Mouse (Mus musculus): Measurements from ENCODE around the gene Gnat1. TPM values are rescaled to one million over a fixed set of nuclear protein-coding genes. Genes with fewer than 3 reads are reported as not detected.
A peak's percentile ranks its signal among the peaks of the same experiment; 100 is the strongest.

The Gnat1 gene
- polyA plus RNA-seq, 1 experiment from 2014 or later: 2.6 TPM

DNA sequence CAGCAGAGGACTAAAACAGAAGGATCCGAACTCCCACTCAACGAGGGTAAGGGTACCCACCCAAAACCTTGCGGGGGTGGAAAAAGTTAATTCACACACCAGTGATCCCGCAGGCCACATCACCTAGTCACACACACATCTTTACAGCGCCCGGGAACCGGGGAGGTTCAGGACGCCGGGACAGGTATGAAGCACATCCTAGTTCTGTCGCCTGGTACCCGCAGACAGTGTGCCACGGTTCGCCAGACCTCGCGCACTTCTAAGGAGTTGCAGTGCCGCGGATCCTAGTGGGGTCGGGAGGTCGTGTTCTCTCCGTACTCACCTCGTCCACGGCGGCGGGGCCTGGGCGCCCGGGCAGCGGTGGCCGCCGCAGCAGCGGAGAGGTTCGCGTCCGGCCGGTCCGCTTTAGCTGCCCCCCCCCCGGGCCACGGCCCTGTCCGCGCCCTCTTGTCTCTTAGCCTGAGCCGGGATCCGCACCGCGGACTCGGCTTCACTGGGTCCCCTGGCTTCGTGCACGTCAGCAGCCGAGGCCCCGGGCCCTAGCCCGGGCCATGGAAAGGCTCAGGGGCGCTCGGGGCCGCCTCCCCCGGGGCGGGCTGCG lies 29.7 kb upstream of the Gnat1 start:
- 0% methylated on average over 52 of the region's 55 CpGs for WGBS
- no peaks in the 10 kb centered on the region for H3K9me3 ChIP-seq (replicated peaks)
- ATAC-seq (ENCODE audit: low FRiP score): no peak
- H3K9ac ChIP-seq: peak overlapping the region; percentile 94
- peaks cover 64% of the 10 kb centered on the region for H3K4me1 ChIP-seq
- peak overlapping the region; percentile 85 for H3K4me3 ChIP-seq
- peak overlapping the region; percentile 94 for H3K4me2 ChIP-seq (replicated peaks)
- peaks cover 11% of the 10 kb centered on the region for H3K36me3 ChIP-seq
- peaks cover 35% of the 10 kb centered on the region for H3K27me3 ChIP-seq
- peak overlapping the region; percentile 89 for H3K27ac ChIP-seq

GRCm38 (mm10) chr9:107708439-107709095 lies 29.1 kb upstream of the Gnat1 start:
- no peak for ATAC-seq (ENCODE audit: low FRiP score)
- H3K36me3 ChIP-seq: peaks cover 16% of the 10 kb centered on the region
- WGBS: 2% methylated on average over 21 of the region's 21 CpGs
- peak overlapping the region; percentile 85 for H3K4me3 ChIP-seq
- peak overlapping the region; percentile 89 for H3K27ac ChIP-seq
- H3K9ac ChIP-seq: peak overlapping the region; percentile 94
- H3K4me1 ChIP-seq: peaks cover 64% of the 10 kb centered on the region
- H3K4me2 ChIP-seq (replicated peaks): peak overlapping the region; percentile 94
- H3K27me3 ChIP-seq: peaks cover 35% of the 10 kb centered on the region
- no peaks in the 10 kb centered on the region for H3K9me3 ChIP-seq (replicated peaks)

- Histone ChIP-seq H3K36me3 (peaks cover 19% of the 10 kb centered on the region), H3K27me3 (peaks cover 37% of the 10 kb centered on the region), H3K4me3 (peak overlapping the region; percentile 85), H3K9me3 (replicated peaks) (no peaks in the 10 kb centered on the region), H3K4me2 (replicated peaks) (peak overlapping the region; percentile 94), H3K9ac (peak overlapping the region; percentile 94), H3K27ac (peak overlapping the region; percentile 89), H3K4me1 (peaks cover 69% of the 10 kb centered on the region)
- no peak for ATAC-seq (ENCODE audit: low FRiP score)
- WGBS: 2% methylated on average over 17 of the region's 17 CpGs
Measured at GRCm38 (mm10) chr9:107707701-107708438, 28.4 kb upstream of the Gnat1 start.

DNA sequence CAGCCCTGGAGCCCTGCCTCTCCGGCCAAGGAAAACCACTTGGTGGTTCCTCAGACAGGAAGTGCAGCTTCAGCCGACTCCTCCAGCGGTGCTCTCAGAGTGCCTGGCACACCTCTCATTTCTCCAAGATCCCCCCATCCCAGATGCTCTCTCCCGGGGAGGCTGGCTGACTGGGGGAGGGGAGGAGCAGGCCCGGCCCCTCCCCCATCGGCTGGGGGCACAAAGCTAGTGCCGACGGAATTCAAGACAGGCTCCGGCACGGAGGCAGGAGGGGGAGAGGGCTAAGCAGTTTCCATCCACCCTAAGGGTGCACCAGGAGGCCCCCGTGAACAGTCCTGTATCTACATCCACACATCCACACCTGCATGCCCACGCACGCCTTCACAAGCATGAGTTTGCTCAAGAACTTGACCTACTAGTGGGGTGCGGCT lies 27.3 kb upstream of the Gnat1 start:
- H3K36me3 ChIP-seq: peaks cover 24% of the 10 kb centered on the region
- H3K4me3 ChIP-seq: peak overlapping the region; percentile 85
- peaks cover 79% of the 10 kb centered on the region for H3K4me1 ChIP-seq
- no peaks in the 10 kb centered on the region for H3K9me3 ChIP-seq (replicated peaks)
- H3K9ac ChIP-seq: peak overlapping the region; percentile 94
- under 1% methylated on average over 14 of the region's 14 CpGs for WGBS
- no peak for ATAC-seq (ENCODE audit: low FRiP score)
- H3K27ac ChIP-seq: peak overlapping the region; percentile 89
- H3K27me3 ChIP-seq: peaks cover 39% of the 10 kb centered on the region
- H3K4me2 ChIP-seq (replicated peaks): peak overlapping the region; percentile 94

GRCm38 (mm10) chr9:107703337-107704122 lies 24.0 kb upstream of the Gnat1 start:
- Histone ChIP-seq H3K27ac (0 out of 2 replicates have a peak overlapping the region, but pooled peaks have one; percentile 26), H3K4me2 (replicated peaks) (no peak overlapping the region), H3K9ac (no peak overlapping the region), H3K36me3 (peaks cover 26% of the 10 kb centered on the region), H3K27me3 (peaks cover 22% of the 10 kb centered on the region), H3K4me3 (no peak overlapping the region), H3K4me1 (peaks cover 92% of the 10 kb centered on the region), H3K9me3 (replicated peaks) (no peaks in the 10 kb centered on the region)
- WGBS: 66% methylated on average over 14 of the region's 14 CpGs
- ATAC-seq (ENCODE audit: low FRiP score): no peak

GRCm38 (mm10) chr9:107702606-107703185 lies 23.2 kb upstream of the Gnat1 start:
- no peak overlapping the region for H3K4me2 ChIP-seq (replicated peaks)
- 87% methylated on average over 3 of the region's 3 CpGs for WGBS
- ATAC-seq (ENCODE audit: low FRiP score): no peak
- H3K27me3 ChIP-seq: peaks cover 19% of the 10 kb centered on the region
- peaks cover 93% of the 10 kb centered on the region for H3K4me1 ChIP-seq
- H3K4me3 ChIP-seq: no peak overlapping the region
- H3K36me3 ChIP-seq: peaks cover 26% of the 10 kb centered on the region
- 0 out of 2 replicates have a peak overlapping the region, but pooled peaks have one; percentile 26 for H3K27ac ChIP-seq
- H3K9me3 ChIP-seq (replicated peaks): no peaks in the 10 kb centered on the region
- H3K9ac ChIP-seq: 0 out of 2 replicates have a peak overlapping the region, but pooled peaks have one; percentile 27

GRCm38 (mm10) chr9:107701594-107701993 lies 22.1 kb upstream of the Gnat1 start:
- 0 out of 2 replicates have a peak overlapping the region, but pooled peaks have one; percentile 6 for H3K9ac ChIP-seq
- H3K4me1 ChIP-seq: peaks cover 93% of the 10 kb centered on the region
- H3K4me2 ChIP-seq (replicated peaks): no peak overlapping the region
- H3K27ac ChIP-seq: no peak overlapping the region
- WGBS: 70% methylated on average over 12 of the region's 12 CpGs
- ATAC-seq (ENCODE audit: low FRiP score): no peak
- no peak overlapping the region for H3K4me3 ChIP-seq
- H3K9me3 ChIP-seq (replicated peaks): no peaks in the 10 kb centered on the region
- peaks cover 26% of the 10 kb centered on the region for H3K36me3 ChIP-seq
- H3K27me3 ChIP-seq: peaks cover 19% of the 10 kb centered on the region

DNA sequence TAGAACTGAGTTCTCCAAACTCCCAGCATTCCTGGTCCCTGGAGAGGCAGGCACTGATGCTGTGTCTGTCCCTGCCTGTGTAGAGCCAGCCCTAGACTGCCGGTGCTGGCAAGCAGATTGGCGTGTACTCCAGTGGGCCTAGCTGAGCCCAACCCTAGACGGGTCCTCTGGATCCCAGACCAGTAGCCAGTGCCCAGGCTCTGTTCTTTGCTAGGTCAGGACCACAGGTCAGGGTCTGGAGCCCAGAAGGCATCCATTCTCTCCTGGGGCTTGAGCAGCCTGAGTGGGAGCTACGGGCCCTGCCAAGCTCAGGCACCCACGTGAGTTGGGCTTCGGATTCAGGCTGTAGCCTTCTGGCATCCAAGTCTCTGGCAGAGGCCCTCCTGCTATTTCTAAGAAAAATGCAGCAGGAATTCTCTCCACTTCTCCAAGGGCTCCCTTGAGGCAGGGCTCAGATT lies 20.6 kb upstream of the Gnat1 start:
- Histone ChIP-seq H3K9ac (peak overlapping the region; percentile 50), H3K4me2 (replicated peaks) (0 out of 2 replicates have a peak overlapping the region, but pooled peaks have one; percentile 3), H3K4me3 (no peak overlapping the region), H3K4me1 (peaks cover 93% of the 10 kb centered on the region), H3K27ac (0 out of 2 replicates have a peak overlapping the region, but pooled peaks have one; percentile 49), H3K36me3 (peaks cover 23% of the 10 kb centered on the region), H3K27me3 (peaks cover 17% of the 10 kb centered on the region), H3K9me3 (replicated peaks) (no peaks in the 10 kb centered on the region)
- ATAC-seq (ENCODE audit: low FRiP score): 0 out of 2 replicates have a peak, but pooled peaks have one; percentile 27
- WGBS: 18% methylated on average over 6 of the region's 6 CpGs

DNA sequence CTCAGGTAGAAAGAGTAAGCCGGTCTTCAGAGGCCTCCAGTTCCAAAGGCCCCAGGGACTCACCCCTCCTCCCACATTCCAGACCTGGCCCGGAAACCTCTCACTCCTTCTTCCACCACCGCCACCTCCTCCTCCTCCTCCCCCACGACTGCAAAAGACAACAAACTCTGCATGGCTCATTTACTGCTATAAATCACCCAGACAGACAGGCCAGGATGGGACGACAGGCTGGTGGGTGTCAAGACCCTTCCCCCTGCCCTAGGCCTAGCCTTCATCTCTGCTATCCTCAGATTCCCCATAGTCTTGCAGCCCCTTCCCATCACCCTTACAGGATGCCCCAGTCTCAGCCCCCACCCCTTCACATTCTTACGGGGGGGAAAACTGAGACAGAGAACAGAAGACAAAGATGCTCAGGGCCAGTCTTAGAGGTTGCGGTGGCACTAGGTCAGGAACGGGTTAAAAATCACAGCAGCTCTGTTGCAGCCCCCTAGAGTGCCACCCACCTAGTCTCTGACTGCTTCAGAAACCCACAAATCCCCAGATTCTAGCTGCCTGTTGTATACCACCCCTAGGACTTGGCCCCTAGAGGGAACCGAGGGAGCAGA lies 20.0 kb upstream of the Gnat1 start:
- H3K27me3 ChIP-seq: peaks cover 13% of the 10 kb centered on the region
- H3K9ac ChIP-seq: peak overlapping the region; percentile 50; the same call in 1 of the 2 replicates
- 6% methylated on average over 9 of the region's 9 CpGs for WGBS
- H3K27ac ChIP-seq: peak overlapping the region; percentile 49
- no peaks in the 10 kb centered on the region for H3K9me3 ChIP-seq (replicated peaks)
- H3K36me3 ChIP-seq: peaks cover 17% of the 10 kb centered on the region
- H3K4me3 ChIP-seq: no peak overlapping the region; the same call in 1 of the 2 replicates
- no peak; the same call in 1 of the 2 replicates for ATAC-seq (ENCODE audit: low FRiP score)
- peaks cover 94% of the 10 kb centered on the region for H3K4me1 ChIP-seq
- peak overlapping the region; percentile 27 for H3K4me2 ChIP-seq (replicated peaks)

DNA sequence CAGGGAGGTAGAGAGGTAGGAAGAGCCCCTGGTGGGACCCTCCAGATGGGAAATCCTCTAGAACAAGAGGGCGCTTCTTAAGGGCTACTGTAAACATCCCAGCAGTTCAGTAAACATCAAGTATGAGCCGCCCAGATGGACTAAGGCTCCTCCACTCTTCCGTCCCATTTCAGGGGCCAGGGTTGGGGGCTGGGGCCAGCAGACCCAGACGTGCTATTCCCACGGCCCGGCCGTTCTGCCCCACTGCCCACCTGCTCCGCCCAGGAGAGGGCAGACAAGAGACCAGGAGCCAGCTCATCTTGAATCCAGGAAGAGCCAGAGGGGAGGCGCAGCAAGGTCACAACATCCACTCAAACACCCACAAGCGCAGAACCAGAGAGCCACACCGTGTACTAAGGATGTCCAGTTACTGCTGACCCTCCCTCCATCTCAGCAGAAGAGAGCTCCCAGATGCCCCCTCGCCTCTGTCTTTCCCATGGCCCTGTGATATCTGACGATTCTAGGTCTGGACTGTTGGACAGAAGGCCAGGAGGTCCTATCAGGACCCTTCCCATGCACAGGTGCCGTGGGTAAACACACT lies 19.2 kb upstream of the Gnat1 start:
- Histone ChIP-seq H3K4me2 (replicated peaks) (peak overlapping the region; percentile 27; the same call in 1 of the 2 replicates), H3K27me3 (peaks cover 11% of the 10 kb centered on the region), H3K9ac (peak overlapping the region; percentile 36), H3K9me3 (replicated peaks) (no peaks in the 10 kb centered on the region), H3K27ac (peak overlapping the region; percentile 49), H3K4me3 (no peak overlapping the region), H3K36me3 (peaks cover 12% of the 10 kb centered on the region), H3K4me1 (peaks cover 87% of the 10 kb centered on the region)
- 0 out of 2 replicates have a peak, but pooled peaks have one; percentile 21 for ATAC-seq (ENCODE audit: low FRiP score)
- 13% methylated on average over 14 of the region's 14 CpGs for WGBS

Measured in hindbrain, embryonic 12.5 days (tissue).